Mouse (Mus musculus) ES-E14 (cell line): Measurements from ENCODE around the gene Ogfrl1. TPM values are rescaled to one million over a fixed set of nuclear protein-coding genes. Genes with fewer than 3 reads are reported as not detected.

Experiments
- DNase-seq: peaks from one replicate; pipeline ENCODE4 v3.0.0-alpha.2; 2013; ENCODE audit warnings: low read depth, low spot score
- H3K27ac ChIP-seq: 2 replicates; pipeline ENCODE4 v1.5.1; 2012; ENCODE audit warnings: low read depth, mild to moderate bottlenecking, low read length, moderate library complexity, mixed read lengths; ENCODE audit not compliant: poor library complexity, insufficient read depth, severe bottlenecking
- H3K36me3 ChIP-seq: 2 replicates; pipeline ENCODE4 v1.6.1; 2012; ENCODE audit warnings: mild to moderate bottlenecking, low read length, moderate library complexity, mixed read lengths; ENCODE audit not compliant: control insufficient read depth, poor library complexity, insufficient read depth, severe bottlenecking
- H3K4me1 ChIP-seq, 2 experiments: fragments of 150-350 bp in 1 of 2; sonication (generic) in 1 of 2; 2 replicates each; pipeline ENCODE4 v1.6.1; 2012; ENCODE audit warnings: low read length in 2 of 2, mild to moderate bottlenecking in 1 of 2, mixed read lengths in 1 of 2; ENCODE audit not compliant: control insufficient read depth in 2 of 2, insufficient read depth in 2 of 2, poor library complexity in 1 of 2
- H3K4me3 ChIP-seq, 2 experiments: fragments of 150-350 bp in 1 of 2; sonication (generic) in 1 of 2; 2 replicates each; pipeline ENCODE4 v1.5.1; 2012; ENCODE audit warnings: low read length in 2 of 2, low read depth in 1 of 2, mild to moderate bottlenecking in 1 of 2, mixed read lengths in 1 of 2; ENCODE audit not compliant: insufficient read depth in 1 of 2, poor library complexity in 1 of 2, severe bottlenecking in 1 of 2
- H3K9ac ChIP-seq: 2 replicates; pipeline ENCODE4 v1.6.1; 2012; ENCODE audit warnings: low read depth, mild to moderate bottlenecking, low read length, mixed read lengths; ENCODE audit not compliant: poor library complexity, insufficient read depth, severe bottlenecking
- H3K9me3 ChIP-seq: fragments of 150-350 bp; sonication (generic); 2 replicates; pipeline ENCODE4 v1.6.1; 2012; ENCODE audit warnings: low read depth, mild to moderate bottlenecking, low read length; ENCODE audit not compliant: control insufficient read depth, insufficient read depth
- CHD2 ChIP-seq: IDR thresholded peaks from 2 replicates; pipeline ENCODE4 v1.6.1; 2014; ENCODE audit warnings: mild to moderate bottlenecking, low read depth, low read length, inconsistent platforms
- HCFC1 ChIP-seq: IDR thresholded peaks from 2 replicates; pipeline ENCODE4 v1.6.1; 2012; ENCODE audit warnings: low read length, inconsistent platforms, borderline replicate concordance; ENCODE audit not compliant: insufficient read depth
- MAFK ChIP-seq: IDR thresholded peaks from 2 replicates; pipeline ENCODE4 v1.6.1; 2014; ENCODE audit warnings: mild to moderate bottlenecking, low read depth, low read length, inconsistent platforms; ENCODE audit not compliant: insufficient read depth
- ZC3H11A ChIP-seq: IDR thresholded peaks from 2 replicates; pipeline ENCODE4 v1.6.1; 2012; ENCODE audit warnings: low read depth, mild to moderate bottlenecking, inconsistent platforms, low read length, borderline replicate concordance
- ZNF384 ChIP-seq: IDR thresholded peaks from 2 replicates; pipeline ENCODE4 v1.6.1; 2012; ENCODE audit warnings: low read depth, low read length, inconsistent platforms
- in situ Hi-C, 2 experiments: fragments of 600-800 bp; cut with MboI; formaldehyde crosslinking; loops; one replicate each; pipeline ENCODE4 v1.15.1; 2025; ENCODE audit warnings: low sequenced_read_pairs in 2 of 2, inconsistent platforms in 1 of 2; ENCODE audit not compliant: unreplicated experiment in 2 of 2
- total RNA-seq: library from RNA; depleted of rRNA; stranded (reverse); fragments of 300-350 nt; gene quantifications from 2 replicates; pipeline ENCODE4 v1.2.3, GENCODE M21; 2012; rRNA removed

Gene Ogfrl1
- 3.9 and 5.4 TPM in 2 replicates for total RNA-seq

- H3K9me3 ChIP-seq, result no peaks in the 10 kb centered on the region
- H3K4me1 ChIP-seq, result 0 out of 4 replicates have a peak, but pooled peaks cover 0 to 1% of the 10 kb centered on the region in 2 experiments
- no peak within 1 kb of the TSS for H3K9ac ChIP-seq
- in situ Hi-C loops, result no loop called here
- H3K27ac ChIP-seq, result no peak within 1 kb of the TSS
- TF ChIP-seq HCFC1, result no peak
- TF ChIP-seq ZC3H11A, result no peak
- no peak for TF ChIP-seq ZNF384
- TF ChIP-seq MAFK, result no peak
- TF ChIP-seq CHD2, result no peak
- H3K4me3 ChIP-seq, result no peak within 1 kb of the TSS
- DNase-seq, result no peak
- H3K36me3 ChIP-seq, result no peaks in the 10 kb centered on the region
Measured at GRCm38 (mm10) chr1:23397623-23398022, at the start of gene Ogfrl1. Gene Ogfrl1 (minus strand): TSS chr1:23397772.

GRCm38 (mm10) chr1:23445736-23446424 lies 48.3 kb upstream of the Ogfrl1 start:
- no peak for DNase-seq
- TF ChIP-seq MAFK (no peak), ZNF384 (no peak), CHD2 (no peak), ZC3H11A (no peak), HCFC1 (no peak)
- H3K9me3 ChIP-seq, result no peaks in the 10 kb centered on the region

GRCm38 (mm10) chr1:23433612-23434011 lies 36.0 kb upstream of the Ogfrl1 start:
- Histone ChIP-seq H3K36me3 (no peaks in the 10 kb centered on the region), H3K27ac (no peak overlapping the region), H3K4me1 (no peaks in the 10 kb centered on the region), H3K9ac (no peak overlapping the region), H3K9me3 (no peaks in the 10 kb centered on the region), H3K4me3 (no peak overlapping the region)
- no peak for DNase-seq
- no peak for TF ChIP-seq CHD2
- TF ChIP-seq ZNF384, result no peak
- no peak for TF ChIP-seq HCFC1
- TF ChIP-seq ZC3H11A, result no peak
- TF ChIP-seq MAFK, result no peak
- in situ Hi-C loops, result no loop called here

More at GRCm38 (mm10) chr1:23445736-23446424, 48.3 kb upstream of the Ogfrl1 start:
- H3K27ac ChIP-seq, result no peak overlapping the region
- H3K4me3 ChIP-seq, result no peak overlapping the region
- H3K9ac ChIP-seq, result no peak overlapping the region
- in situ Hi-C loops, result no loop called here
- H3K36me3 ChIP-seq, result no peaks in the 10 kb centered on the region
- H3K4me1 ChIP-seq, result no peaks in the 10 kb centered on the region

GRCm38 (mm10) chr1:23426447-23426846 lies 28.9 kb upstream of the Ogfrl1 start:
- no peak for DNase-seq
- H3K36me3 ChIP-seq, result no peaks in the 10 kb centered on the region
- no peak overlapping the region for H3K27ac ChIP-seq
- H3K4me3 ChIP-seq, result no peak overlapping the region
- H3K9ac ChIP-seq, result no peak overlapping the region
- H3K9me3 ChIP-seq, result no peaks in the 10 kb centered on the region
- TF ChIP-seq ZNF384, result no peak
- no peak for TF ChIP-seq HCFC1
- no peak for TF ChIP-seq MAFK
- TF ChIP-seq ZC3H11A, result no peak
- no peak for TF ChIP-seq CHD2
- no peaks in the 10 kb centered on the region for H3K4me1 ChIP-seq
- in situ Hi-C loops, result no loop called here

- Histone ChIP-seq H3K9me3 (no peaks in the 10 kb centered on the region), H3K36me3 (no peaks in the 10 kb centered on the region), H3K9ac (no peak overlapping the region), H3K4me1 (no peaks in the 10 kb centered on the region), H3K27ac (no peak overlapping the region), H3K4me3 (no peak overlapping the region)
- TF ChIP-seq MAFK (no peak), ZNF384 (no peak), HCFC1 (no peak), ZC3H11A (no peak), CHD2 (no peak)
- no peak for DNase-seq
- in situ Hi-C loops, result no loop called here
Measured at GRCm38 (mm10) chr1:23418941-23419340, 21.4 kb upstream of the Ogfrl1 start.
